Mouse (Mus musculus): ENCODE measurements around the gene Crybb3. TPM values are rescaled to one million over a fixed set of nuclear protein-coding genes. Genes with fewer than 3 reads are reported as not detected.

Gene Crybb3
- 0.91 and 1.1 TPM in 2 replicates for polyA plus RNA-seq (2015; fragmentation: Nextera tagmentation; extraction: Ambion mirVana)

GRCm38 (mm10) chr5:113081439-113081838 is at the start of gene Crybb3:
Gene Crybb3, minus strand, starts transcription at chr5:113081584.
- Histone ChIP-seq H3K9ac (ENCODE audit: low read length) (no peak within 1 kb of the TSS), H3K4me3 (ENCODE audit: low read length) (no peak within 1 kb of the TSS), H3K36me3 (ENCODE audit: control insufficient read depth, insufficient read depth) (no peaks in the 10 kb centered on the region), H3K9me3 (replicated peaks; ENCODE audit: control insufficient read depth, low read length) (0 out of 2 replicates have a peak, but pooled peaks cover 4% of the 10 kb centered on the region), H3K4me2 (ENCODE audit: low read depth, low read length) (peak within 1 kb of the TSS; percentile 50), H3K27me3 (ENCODE audit: control insufficient read depth, insufficient read depth, low read length) (peaks cover 4% of the 10 kb centered on the region), H3K4me1 (ENCODE audit: control insufficient read depth, insufficient read depth, low read length) (peaks cover 19% of the 10 kb centered on the region), H3K27ac (ENCODE audit: low read length) (no peak within 1 kb of the TSS)
- ATAC-seq (replicated peaks; ENCODE audit: extremely low read depth, insufficient read depth, low FRiP score): peak; percentile 7; the same call in 1 of the 2 replicates
- WGBS: 46% methylated on average over 8 of the region's 8 CpGs

DNA sequence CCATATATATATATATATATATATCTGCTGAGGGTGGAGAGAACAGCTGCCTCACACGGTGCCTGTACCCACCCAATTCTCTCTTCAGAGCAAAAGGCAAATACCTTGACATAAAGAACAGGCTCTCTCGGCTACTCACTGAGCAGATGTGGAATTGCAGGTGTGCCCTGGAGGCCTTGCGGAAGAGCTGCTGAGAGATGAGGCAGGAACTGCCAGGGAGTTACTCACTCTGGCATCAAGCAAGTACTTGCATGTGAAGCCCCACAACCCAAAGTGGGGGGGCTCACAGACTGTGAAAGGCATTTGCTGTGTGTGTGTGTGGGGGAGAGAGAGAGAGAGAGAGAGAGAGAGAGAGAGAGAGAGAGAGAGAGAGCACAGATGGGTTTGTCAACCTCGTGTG is 47.0 kb upstream of the Crybb3 start:
- no peak overlapping the region for H3K27ac ChIP-seq (ENCODE audit: low read length)
- H3K4me3 ChIP-seq (ENCODE audit: low read length): no peak overlapping the region
- no peak overlapping the region for H3K4me2 ChIP-seq (ENCODE audit: low read depth, low read length)
- 65% methylated on average over 4 of the region's 4 CpGs for WGBS
- ATAC-seq (replicated peaks; ENCODE audit: extremely low read depth, insufficient read depth, low FRiP score): no peak
- H3K27me3 ChIP-seq (ENCODE audit: control insufficient read depth, insufficient read depth, low read length): no peaks in the 10 kb centered on the region
- no peak overlapping the region for H3K9ac ChIP-seq (ENCODE audit: low read length)
- 0 out of 2 replicates have a peak, but pooled peaks cover 3% of the 10 kb centered on the region for H3K36me3 ChIP-seq (ENCODE audit: control insufficient read depth, insufficient read depth)
- no peaks in the 10 kb centered on the region for H3K9me3 ChIP-seq (replicated peaks; ENCODE audit: control insufficient read depth, low read length)
- H3K4me1 ChIP-seq (ENCODE audit: control insufficient read depth, insufficient read depth, low read length): peaks cover 29% of the 10 kb centered on the region

DNA sequence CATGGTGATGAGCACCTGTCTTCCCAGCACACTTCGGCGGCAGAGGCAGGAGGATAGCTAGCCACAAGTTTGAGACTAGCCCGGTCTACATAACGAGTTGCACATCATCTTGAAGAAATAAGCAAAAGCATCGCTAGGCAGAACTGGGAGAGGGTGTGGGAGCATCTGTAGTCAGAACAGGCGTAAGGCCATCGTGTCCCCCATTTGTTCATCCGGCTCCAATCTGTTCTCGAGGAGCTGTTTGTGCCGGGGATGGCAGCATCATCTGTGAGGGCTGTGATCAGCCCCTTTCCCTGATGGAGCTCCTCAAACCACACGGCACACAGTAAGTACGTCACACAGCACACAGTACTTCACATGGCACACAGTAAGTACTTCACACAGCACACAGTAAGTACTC is 45.1 kb upstream of the Crybb3 start:
- Histone ChIP-seq H3K36me3 (ENCODE audit: control insufficient read depth, insufficient read depth) (0 out of 2 replicates have a peak, but pooled peaks cover 3% of the 10 kb centered on the region), H3K27me3 (ENCODE audit: control insufficient read depth, insufficient read depth, low read length) (no peaks in the 10 kb centered on the region), H3K9ac (ENCODE audit: low read length) (no peak overlapping the region), H3K27ac (ENCODE audit: low read length) (no peak overlapping the region), H3K9me3 (replicated peaks; ENCODE audit: control insufficient read depth, low read length) (no peaks in the 10 kb centered on the region), H3K4me1 (ENCODE audit: control insufficient read depth, insufficient read depth, low read length) (peaks cover 30% of the 10 kb centered on the region), H3K4me2 (ENCODE audit: low read depth, low read length) (no peak overlapping the region), H3K4me3 (ENCODE audit: low read length) (no peak overlapping the region)
- WGBS: 95% methylated on average over 12 of the region's 12 CpGs
- no peak for ATAC-seq (replicated peaks; ENCODE audit: extremely low read depth, insufficient read depth, low FRiP score)

DNA sequence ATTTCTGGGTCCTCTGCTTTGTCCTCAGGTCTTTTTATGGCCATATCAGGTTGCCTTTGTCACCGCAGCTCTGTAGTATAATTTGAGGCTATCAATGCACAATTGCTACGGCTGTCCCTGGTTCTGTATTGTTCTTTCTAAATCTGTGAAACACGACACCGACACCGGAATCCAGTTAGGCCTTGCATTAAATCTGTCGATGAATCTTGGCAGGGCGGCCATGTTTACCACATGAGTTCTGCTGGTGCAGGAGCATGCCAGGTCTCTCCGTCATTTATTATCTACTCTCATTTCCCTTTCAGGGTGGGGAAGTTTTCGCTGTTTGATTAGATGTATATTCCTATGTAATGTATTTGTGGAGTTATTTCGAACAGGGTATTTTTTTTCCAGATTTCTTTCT is 42.3 kb upstream of the Crybb3 start:
- no peak overlapping the region for H3K9ac ChIP-seq (ENCODE audit: low read length)
- no peak for ATAC-seq (replicated peaks; ENCODE audit: extremely low read depth, insufficient read depth, low FRiP score)
- H3K27me3 ChIP-seq (ENCODE audit: control insufficient read depth, insufficient read depth, low read length): no peaks in the 10 kb centered on the region
- 0 out of 2 replicates have a peak, but pooled peaks cover 3% of the 10 kb centered on the region for H3K36me3 ChIP-seq (ENCODE audit: control insufficient read depth, insufficient read depth)
- H3K27ac ChIP-seq (ENCODE audit: low read length): peak overlapping the region; percentile 16; the same call in 1 of the 2 replicates
- no peak overlapping the region for H3K4me3 ChIP-seq (ENCODE audit: low read length)
- H3K4me2 ChIP-seq (ENCODE audit: low read depth, low read length): no peak overlapping the region
- peaks cover 56% of the 10 kb centered on the region for H3K4me1 ChIP-seq (ENCODE audit: control insufficient read depth, insufficient read depth, low read length)
- no peaks in the 10 kb centered on the region for H3K9me3 ChIP-seq (replicated peaks; ENCODE audit: control insufficient read depth, low read length)
- 59% methylated on average over 10 of the region's 10 CpGs for WGBS

- WGBS: 29% methylated on average over 12 of the region's 12 CpGs
Observed at GRCm38 (mm10) chr5:113122326-113123054, 41.1 kb upstream of the Crybb3 start.

GRCm38 (mm10) chr5:113121591-113121875 is 40.1 kb upstream of the Crybb3 start:
- 81% methylated on average over 6 of the region's 6 CpGs for WGBS
- H3K9ac ChIP-seq (ENCODE audit: low read length): no peak overlapping the region; the same call in 1 of the 2 replicates
- no peak overlapping the region for H3K4me3 ChIP-seq (ENCODE audit: low read length)
- H3K4me1 ChIP-seq (ENCODE audit: control insufficient read depth, insufficient read depth, low read length): peaks cover 71% of the 10 kb centered on the region
- H3K27me3 ChIP-seq (ENCODE audit: control insufficient read depth, insufficient read depth, low read length): no peaks in the 10 kb centered on the region
- H3K36me3 ChIP-seq (ENCODE audit: control insufficient read depth, insufficient read depth): 0 out of 2 replicates have a peak, but pooled peaks cover 3% of the 10 kb centered on the region
- peak overlapping the region; percentile 60 for H3K27ac ChIP-seq (ENCODE audit: low read length)
- H3K9me3 ChIP-seq (replicated peaks; ENCODE audit: control insufficient read depth, low read length): no peaks in the 10 kb centered on the region
- no peak overlapping the region for H3K4me2 ChIP-seq (ENCODE audit: low read depth, low read length)
- ATAC-seq (replicated peaks; ENCODE audit: extremely low read depth, insufficient read depth, low FRiP score): no peak

More at GRCm38 (mm10) chr5:113122326-113123054, 41.1 kb upstream of the Crybb3 start:
- Histone ChIP-seq H3K27me3 (ENCODE audit: control insufficient read depth, insufficient read depth, low read length) (no peaks in the 10 kb centered on the region), H3K36me3 (ENCODE audit: control insufficient read depth, insufficient read depth) (0 out of 2 replicates have a peak, but pooled peaks cover 3% of the 10 kb centered on the region), H3K4me2 (ENCODE audit: low read depth, low read length) (0 out of 2 replicates have a peak overlapping the region, but pooled peaks have one; percentile 3), H3K4me1 (ENCODE audit: control insufficient read depth, insufficient read depth, low read length) (peaks cover 68% of the 10 kb centered on the region), H3K9me3 (replicated peaks; ENCODE audit: control insufficient read depth, low read length) (no peaks in the 10 kb centered on the region), H3K27ac (ENCODE audit: low read length) (peak overlapping the region; percentile 58), H3K9ac (ENCODE audit: low read length) (no peak overlapping the region), H3K4me3 (ENCODE audit: low read length) (no peak overlapping the region)
- ATAC-seq (replicated peaks; ENCODE audit: extremely low read depth, insufficient read depth, low FRiP score): peak; percentile 11; the same call in 1 of the 2 replicates

- no peak overlapping the region for H3K4me2 ChIP-seq (ENCODE audit: low read depth, low read length)
- 0 out of 2 replicates have a peak, but pooled peaks cover 3% of the 10 kb centered on the region for H3K36me3 ChIP-seq (ENCODE audit: control insufficient read depth, insufficient read depth)
- no peak overlapping the region for H3K4me3 ChIP-seq (ENCODE audit: low read length)
- ATAC-seq (replicated peaks; ENCODE audit: extremely low read depth, insufficient read depth, low FRiP score): peak; percentile 39; the same call in 1 of the 2 replicates
- no peaks in the 10 kb centered on the region for H3K9me3 ChIP-seq (replicated peaks; ENCODE audit: control insufficient read depth, low read length)
- peak overlapping the region; percentile 58 for H3K9ac ChIP-seq (ENCODE audit: low read length)
- H3K27ac ChIP-seq (ENCODE audit: low read length): peak overlapping the region; percentile 60
- peaks cover 71% of the 10 kb centered on the region for H3K4me1 ChIP-seq (ENCODE audit: control insufficient read depth, insufficient read depth, low read length)
- 41% methylated on average over 15 of the region's 15 CpGs for WGBS
- H3K27me3 ChIP-seq (ENCODE audit: control insufficient read depth, insufficient read depth, low read length): no peaks in the 10 kb centered on the region
Observed at GRCm38 (mm10) chr5:113120741-113121590, 39.6 kb upstream of the Crybb3 start.

GRCm38 (mm10) chr5:113119861-113120465 is 38.6 kb upstream of the Crybb3 start:
- no peaks in the 10 kb centered on the region for H3K9me3 ChIP-seq (replicated peaks; ENCODE audit: control insufficient read depth, low read length)
- no peak overlapping the region for H3K4me2 ChIP-seq (ENCODE audit: low read depth, low read length)
- H3K27ac ChIP-seq (ENCODE audit: low read length): peak overlapping the region; percentile 21
- H3K4me1 ChIP-seq (ENCODE audit: control insufficient read depth, insufficient read depth, low read length): peaks cover 78% of the 10 kb centered on the region
- ATAC-seq (replicated peaks; ENCODE audit: extremely low read depth, insufficient read depth, low FRiP score): no peak
- no peaks in the 10 kb centered on the region; the same call in 1 of the 2 replicates for H3K36me3 ChIP-seq (ENCODE audit: control insufficient read depth, insufficient read depth)
- H3K27me3 ChIP-seq (ENCODE audit: control insufficient read depth, insufficient read depth, low read length): no peaks in the 10 kb centered on the region
- 46% methylated on average over 13 of the region's 13 CpGs for WGBS
- H3K9ac ChIP-seq (ENCODE audit: low read length): 0 out of 2 replicates have a peak overlapping the region, but pooled peaks have one; percentile 12
- H3K4me3 ChIP-seq (ENCODE audit: low read length): no peak overlapping the region

All from heart, embryonic 16.5 days (tissue).